Mouse (Mus musculus) limb, embryonic 12.5 days (tissue): ENCODE data around the gene Shc3. TPM values are rescaled to one million over a fixed set of nuclear protein-coding genes. Genes with fewer than 3 reads are reported as not detected.

Experiments
- ATAC-seq: fragments of 200-750 bp; cut with Nextera tagmentation; 2 replicates; pipeline ENCODE4 v1.8.0; 2017; ENCODE audit warnings: low read depth, moderate TSS enrichment; ENCODE audit not compliant: insufficient number of reproducible peaks, insufficient read depth, low FRiP score, low TSS enrichment
- H3K27ac ChIP-seq: fragments of 300-500 bp; sonication (generic); 2 replicates; pipeline ENCODE4 v1.5.1; 2016; ENCODE audit warnings: mild to moderate bottlenecking, moderate library complexity
- H3K27me3 ChIP-seq: fragments of 300-500 bp; sonication (generic); 2 replicates; pipeline ENCODE4 v1.6.1; 2016; ENCODE audit warnings: mild to moderate bottlenecking, moderate library complexity
- H3K36me3 ChIP-seq: fragments of 300-500 bp; sonication (generic); 2 replicates; pipeline ENCODE4 v1.6.1; 2016; ENCODE audit warnings: mild to moderate bottlenecking, moderate library complexity
- H3K4me1 ChIP-seq: fragments of 300-500 bp; sonication (generic); replicated peaks from 2 replicates; pipeline ENCODE4 v1.6.1; 2016
- H3K4me2 ChIP-seq: fragments of 300-500 bp; sonication (generic); 2 replicates; pipeline ENCODE4 v1.6.1; 2016; ENCODE audit warnings: mild to moderate bottlenecking, moderate library complexity
- H3K4me3 ChIP-seq: fragments of 300-500 bp; sonication (generic); replicated peaks from 2 replicates; pipeline ENCODE4 v1.5.1; 2016; ENCODE audit warnings: mild to moderate bottlenecking
- H3K9ac ChIP-seq: fragments of 300-500 bp; sonication (generic); replicated peaks from 2 replicates; pipeline ENCODE4 v1.6.1; 2016; ENCODE audit warnings: mild to moderate bottlenecking, moderate library complexity
- H3K9me3 ChIP-seq: fragments of 300-500 bp; sonication (generic); 2 replicates; pipeline ENCODE4 v1.6.1; 2016; ENCODE audit warnings: mild to moderate bottlenecking, moderate library complexity
- WGBS: fragments of 180-500 bp; shearing (Covaris S2); methylation state at CpG from one replicate; pipeline ENCODE4 v1.1.7; 2016; 5-methylcytosine and 5-hydroxymethylcytosine counted together
- polyA plus RNA-seq: library from polyadenylated mRNA; unstranded; fragments of >200 nt; fragmentation: Nextera tagmentation; extraction: Ambion mirVana; gene quantifications from 2 replicates; pipeline ENCODE4 v1.2.1, GENCODE M21; 2016

The Shc3 gene
- polyA plus RNA-seq, result 0.31 and 0.63 TPM in 2 replicates

DNA sequence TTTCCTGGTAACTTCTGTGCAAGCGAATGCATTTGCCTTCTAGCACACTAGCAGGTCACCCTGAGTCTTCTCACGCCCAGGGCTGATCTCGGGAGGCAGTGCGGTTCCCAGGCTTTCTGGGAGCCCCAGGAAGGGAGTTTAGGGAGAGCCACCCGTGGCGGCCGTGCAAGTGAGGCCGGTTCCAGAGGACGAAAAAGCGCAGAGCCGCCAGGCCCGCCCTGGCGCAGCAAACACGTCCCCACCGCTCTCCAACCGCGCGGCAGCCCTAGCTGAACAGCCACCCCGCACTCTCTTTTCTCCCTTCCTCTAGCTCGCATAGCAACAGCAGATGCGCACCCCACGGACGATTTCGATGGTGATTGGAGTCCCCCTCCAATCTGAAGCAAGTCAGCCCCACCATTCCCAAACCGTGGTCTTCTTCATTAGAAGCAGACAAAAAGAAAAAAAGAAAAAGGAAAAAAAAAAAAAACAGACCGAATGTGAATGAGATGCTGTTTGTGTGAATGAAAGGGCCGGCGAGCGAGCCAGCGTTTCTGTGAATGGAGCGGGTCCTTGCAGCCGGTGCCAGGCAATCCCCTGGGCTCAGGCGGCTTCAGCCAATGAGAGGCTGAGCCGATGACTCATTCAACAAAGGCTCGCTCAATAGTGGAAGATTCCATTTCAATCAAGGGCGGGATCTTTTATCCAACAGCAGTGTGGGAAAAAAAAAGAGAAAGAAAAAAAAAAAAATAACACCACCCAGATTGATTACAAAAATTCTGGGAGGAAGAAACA, at the start of gene Shc3:
Shc3 (minus strand) TSS at position 509 of the 774 bp plus-strand sequence.
- Histone ChIP-seq H3K27ac (peak within 1 kb of the TSS; percentile 35; the same call in 1 of the 2 replicates), H3K9me3 (no peaks in the 10 kb centered on the region)
- under 1% methylated on average over 36 of the region's 36 CpGs for WGBS

DNA sequence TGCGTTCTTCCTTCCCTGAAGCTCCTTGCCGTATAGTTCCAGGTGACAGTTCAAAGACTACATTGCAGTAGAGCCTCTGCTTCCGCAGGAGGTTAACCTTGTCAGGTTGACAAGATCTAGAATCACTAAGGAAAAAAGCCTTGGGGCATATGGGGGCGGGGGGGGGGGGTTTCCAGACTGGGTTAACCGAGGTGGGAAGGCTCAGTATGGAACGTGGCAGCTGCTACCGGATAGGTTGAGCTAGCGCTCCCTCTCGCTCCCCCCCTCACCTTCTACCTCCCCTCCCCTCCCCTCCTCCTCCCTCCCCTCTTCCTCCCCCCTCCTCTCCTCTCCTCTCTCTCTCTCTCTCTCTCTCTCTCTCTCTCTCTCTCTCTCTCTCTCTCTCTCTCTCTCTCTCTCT, 49.4 kb upstream of the Shc3 start:
- H3K27ac ChIP-seq, result no peak overlapping the region
- no peak for ATAC-seq
- H3K9ac ChIP-seq, result no peak overlapping the region
- H3K36me3 ChIP-seq, result no peaks in the 10 kb centered on the region
- H3K4me1 ChIP-seq, result peaks cover 15% of the 10 kb centered on the region
- H3K4me2 ChIP-seq, result no peak overlapping the region
- 17% methylated on average over 9 of the region's 9 CpGs for whole genome bisulfite sequencing
- H3K27me3 ChIP-seq, result no peaks in the 10 kb centered on the region
- H3K4me3 ChIP-seq, result no peak overlapping the region
- no peaks in the 10 kb centered on the region for H3K9me3 ChIP-seq

More for the DNA sequence above, at the start of gene Shc3:
- peak within 1 kb of the TSS; percentile 31; the same call in 1 of the 2 replicates for H3K9ac ChIP-seq
- peak; percentile 64; the same call in 1 of the 2 replicates for ATAC-seq
- peaks cover 88% of the 10 kb centered on the region for H3K27me3 ChIP-seq
- H3K36me3 ChIP-seq, result no peaks in the 10 kb centered on the region
- peaks cover 31% of the 10 kb centered on the region for H3K4me1 ChIP-seq
- peak within 1 kb of the TSS; percentile 37 for H3K4me3 ChIP-seq
- H3K4me2 ChIP-seq, result peak within 1 kb of the TSS; percentile 70

DNA sequence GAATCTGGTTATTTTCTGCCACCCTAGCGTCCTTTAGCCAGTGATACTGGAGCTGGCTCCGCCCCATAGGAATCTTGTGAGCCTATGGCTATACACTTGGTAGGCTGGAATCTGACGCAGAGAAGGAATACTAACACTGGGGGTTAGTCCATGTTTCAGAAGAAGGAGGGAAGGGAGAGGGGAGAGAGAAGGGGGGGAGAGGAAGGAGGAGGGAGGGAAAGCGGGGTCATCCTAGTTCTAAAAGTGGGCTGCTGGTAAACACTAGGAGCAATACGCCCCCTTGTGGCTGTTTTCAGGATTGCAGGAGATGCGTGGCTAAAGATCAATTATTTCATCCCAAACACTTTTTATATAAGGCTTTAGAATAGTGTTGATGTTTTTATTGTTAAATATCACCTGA, 48.6 kb upstream of the Shc3 start:
- no peak for ATAC-seq
- Histone ChIP-seq H3K27me3 (no peaks in the 10 kb centered on the region), H3K9me3 (no peaks in the 10 kb centered on the region), H3K4me1 (peaks cover 15% of the 10 kb centered on the region), H3K36me3 (no peaks in the 10 kb centered on the region), H3K4me3 (no peak overlapping the region), H3K4me2 (0 out of 2 replicates have a peak overlapping the region, but pooled peaks have one; percentile 15), H3K9ac (no peak overlapping the region), H3K27ac (no peak overlapping the region)
- 20% methylated on average over 6 of the region's 6 CpGs for WGBS

DNA sequence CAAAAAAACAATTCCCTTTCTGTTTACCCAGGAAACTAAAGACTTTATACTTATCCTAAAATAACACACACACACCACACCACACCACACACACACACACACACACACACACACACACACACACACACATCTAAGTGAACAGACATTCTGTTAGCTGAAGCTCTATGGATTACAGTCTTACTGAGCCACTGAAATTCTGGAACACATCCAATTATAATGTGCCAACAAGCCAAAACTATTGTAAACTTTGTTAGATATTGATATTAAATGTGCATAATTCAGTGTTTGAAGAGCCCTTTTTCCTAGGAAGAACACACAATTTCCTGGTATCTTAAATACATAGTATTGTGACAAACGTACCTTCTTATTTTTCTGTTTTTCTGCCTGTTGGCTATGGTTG, 48.1 kb upstream of the Shc3 start:
- WGBS, result 67% methylated on average over 1 of the region's 1 CpGs
- Histone ChIP-seq H3K27ac (no peak overlapping the region), H3K9me3 (no peaks in the 10 kb centered on the region), H3K4me2 (no peak overlapping the region), H3K4me1 (peaks cover 15% of the 10 kb centered on the region), H3K36me3 (no peaks in the 10 kb centered on the region), H3K27me3 (no peaks in the 10 kb centered on the region), H3K9ac (no peak overlapping the region), H3K4me3 (no peak overlapping the region)
- ATAC-seq, result no peak

DNA sequence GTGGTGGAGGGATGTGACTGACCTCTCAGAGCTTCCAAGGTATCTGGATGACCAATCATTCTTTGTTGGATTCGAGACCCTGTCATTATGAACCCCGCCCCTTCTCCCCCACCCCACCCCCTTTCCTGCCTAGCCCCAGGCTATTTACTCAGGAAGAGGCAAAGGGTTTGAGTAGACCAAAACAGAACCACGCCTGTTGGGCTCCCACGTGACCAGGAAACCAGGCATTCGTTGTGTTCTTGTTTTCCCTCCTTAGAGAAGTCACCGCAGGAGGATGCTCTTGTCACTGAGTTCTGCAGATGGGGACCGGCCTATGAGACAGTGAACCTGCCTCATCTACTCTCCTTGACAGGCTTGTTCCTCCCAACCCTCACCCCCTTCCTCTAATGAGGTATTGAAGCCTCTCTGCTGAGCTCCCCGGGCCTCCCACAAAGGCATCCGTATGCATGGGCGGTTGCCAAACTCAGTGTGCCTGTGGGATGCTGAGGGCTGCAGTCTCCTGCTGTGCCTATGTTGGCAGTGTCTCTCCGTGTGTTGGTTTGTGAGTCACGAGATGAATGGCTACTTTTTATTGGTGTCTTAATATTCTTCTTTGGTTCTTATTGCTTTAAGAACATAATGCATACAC, 47.3 kb upstream of the Shc3 start:
- Histone ChIP-seq H3K4me1 (peaks cover 15% of the 10 kb centered on the region), H3K4me3 (no peak overlapping the region), H3K36me3 (no peaks in the 10 kb centered on the region), H3K27me3 (no peaks in the 10 kb centered on the region), H3K9me3 (no peaks in the 10 kb centered on the region), H3K9ac (no peak overlapping the region), H3K27ac (no peak overlapping the region), H3K4me2 (no peak overlapping the region)
- 19% methylated on average over 12 of the region's 12 CpGs for WGBS
- no peak for ATAC-seq

DNA sequence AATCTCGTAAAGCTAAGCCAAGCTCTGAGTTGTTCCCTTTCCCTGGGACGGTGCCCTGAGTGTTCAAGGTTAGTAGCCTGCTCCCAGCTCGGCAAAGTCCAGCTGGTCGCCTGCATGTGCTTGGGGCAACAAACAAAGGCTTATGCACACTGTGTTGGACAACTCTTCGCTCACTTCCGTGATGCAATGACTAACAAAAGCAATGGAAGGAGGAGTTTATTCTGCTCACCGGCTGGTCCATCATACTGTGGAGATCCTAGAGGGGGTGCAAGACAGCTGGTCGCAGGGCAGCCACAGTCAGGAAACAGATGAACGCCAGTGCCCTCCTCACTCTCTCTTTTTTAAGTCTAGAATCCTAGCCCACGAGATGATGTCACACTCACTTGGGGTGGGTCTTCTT, 46.6 kb upstream of the Shc3 start:
- Histone ChIP-seq H3K27me3 (no peaks in the 10 kb centered on the region), H3K4me1 (peaks cover 23% of the 10 kb centered on the region), H3K4me2 (no peak overlapping the region), H3K9ac (no peak overlapping the region), H3K4me3 (no peak overlapping the region), H3K36me3 (no peaks in the 10 kb centered on the region), H3K9me3 (no peaks in the 10 kb centered on the region), H3K27ac (no peak overlapping the region)
- ATAC-seq, result no peak
- 57% methylated on average over 10 of the region's 10 CpGs for WGBS

DNA sequence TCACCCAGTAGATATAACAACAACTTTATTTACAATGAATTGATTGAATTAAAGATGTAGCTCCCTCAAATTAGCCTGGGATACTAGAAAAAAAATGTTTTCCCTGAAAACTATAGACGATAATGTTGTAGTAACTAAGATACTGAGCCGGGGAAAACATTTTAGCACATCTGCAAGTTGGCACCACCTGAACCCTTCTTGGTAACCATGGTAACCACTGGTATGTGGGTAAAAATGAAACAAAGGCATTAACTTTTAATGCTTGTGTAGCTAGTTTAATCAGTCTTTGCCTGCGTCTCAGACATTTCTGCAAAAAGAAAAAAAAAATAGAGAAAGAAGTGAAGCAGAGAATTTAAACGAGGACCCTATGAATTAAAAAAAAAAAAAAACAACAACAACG, 42.3 kb upstream of the Shc3 start:
- no peak for ATAC-seq
- H3K27ac ChIP-seq, result 0 out of 2 replicates have a peak overlapping the region, but pooled peaks have one; percentile 42
- H3K4me2 ChIP-seq, result peak overlapping the region; percentile 45
- 37% methylated on average over 5 of the region's 5 CpGs for WGBS
- H3K4me3 ChIP-seq, result no peak overlapping the region
- H3K9me3 ChIP-seq, result 0 out of 2 replicates have a peak, but pooled peaks cover 3% of the 10 kb centered on the region
- H3K27me3 ChIP-seq, result no peaks in the 10 kb centered on the region
- H3K4me1 ChIP-seq, result peaks cover 22% of the 10 kb centered on the region
- H3K36me3 ChIP-seq, result no peaks in the 10 kb centered on the region
- no peak overlapping the region for H3K9ac ChIP-seq

DNA sequence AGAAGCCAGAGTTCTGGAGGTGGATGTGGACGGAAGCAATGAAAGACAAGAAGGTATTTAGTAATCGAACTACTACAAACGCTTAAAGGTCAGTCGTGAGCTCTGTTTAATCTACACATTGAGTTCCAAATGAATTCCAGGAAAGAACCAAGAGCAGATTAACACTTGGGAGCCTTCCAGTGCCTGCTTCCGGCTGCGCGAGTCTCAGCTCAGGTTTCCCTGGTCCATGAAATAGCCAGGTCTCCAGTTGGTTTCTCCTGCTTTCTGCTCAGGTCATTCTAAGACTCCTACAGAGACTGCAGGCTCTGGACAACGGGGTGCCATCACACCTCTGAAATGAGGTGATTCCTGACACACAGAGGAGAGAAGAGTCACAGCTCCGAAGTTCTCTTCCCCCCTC, 41.8 kb upstream of the Shc3 start:
- 14% methylated on average over 9 of the region's 9 CpGs for WGBS
- H3K4me2 ChIP-seq, result peak overlapping the region; percentile 45
- H3K27me3 ChIP-seq, result no peaks in the 10 kb centered on the region
- H3K9ac ChIP-seq, result no peak overlapping the region
- no peak overlapping the region for H3K4me3 ChIP-seq
- no peaks in the 10 kb centered on the region for H3K36me3 ChIP-seq
- no peak for ATAC-seq
- H3K4me1 ChIP-seq, result peaks cover 18% of the 10 kb centered on the region
- H3K27ac ChIP-seq, result 0 out of 2 replicates have a peak overlapping the region, but pooled peaks have one; percentile 42
- H3K9me3 ChIP-seq, result 0 out of 2 replicates have a peak, but pooled peaks cover 3% of the 10 kb centered on the region

DNA sequence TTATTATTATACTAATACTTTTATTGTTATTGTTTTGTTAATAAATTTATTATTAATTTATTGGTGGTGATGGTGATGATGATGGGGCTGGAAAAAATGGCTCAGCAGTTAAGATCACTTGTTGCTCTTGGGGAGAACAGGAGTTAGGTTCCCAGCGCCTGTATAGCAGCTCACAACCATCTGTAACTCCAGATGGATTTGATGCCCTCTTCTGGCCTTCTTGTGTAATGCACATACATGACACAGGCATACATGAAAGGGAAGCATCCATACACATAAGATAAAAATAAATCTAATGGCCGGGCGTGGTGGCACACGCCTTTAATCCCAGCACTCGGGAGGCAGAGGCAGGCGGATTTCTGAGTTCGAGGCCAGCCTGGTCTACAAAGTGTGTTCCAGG, 40.0 kb upstream of the Shc3 start:
- ATAC-seq, result no peak
- Histone ChIP-seq H3K9ac (no peak overlapping the region), H3K27me3 (no peaks in the 10 kb centered on the region), H3K4me1 (peaks cover 11% of the 10 kb centered on the region; the same call in 1 of the 2 replicates), H3K4me2 (no peak overlapping the region), H3K9me3 (0 out of 2 replicates have a peak, but pooled peaks cover 3% of the 10 kb centered on the region), H3K36me3 (no peaks in the 10 kb centered on the region), H3K4me3 (no peak overlapping the region), H3K27ac (no peak overlapping the region)
- 97% methylated on average over 7 of the region's 7 CpGs for WGBS

DNA sequence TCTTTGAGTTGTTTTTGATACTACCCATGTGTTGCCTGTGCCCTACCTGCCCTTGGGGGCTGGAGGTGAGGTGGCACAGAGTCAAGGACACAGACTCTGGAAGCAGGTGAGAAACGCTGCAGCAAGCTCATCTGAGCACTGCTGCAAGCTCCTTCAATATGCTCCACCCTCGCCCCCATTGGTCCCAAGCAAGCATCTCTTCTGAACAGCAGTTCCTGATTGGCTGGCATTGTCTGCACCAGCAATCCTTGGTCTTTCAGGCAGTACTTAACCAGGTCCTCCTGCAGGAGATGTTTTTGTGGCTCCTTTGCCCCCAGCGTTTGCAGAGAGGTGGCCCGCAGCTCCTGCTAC, 34.6 kb upstream of the Shc3 start:
- Histone ChIP-seq H3K27ac (no peak overlapping the region), H3K4me3 (no peak overlapping the region), H3K4me1 (peaks cover 14% of the 10 kb centered on the region), H3K9ac (no peak overlapping the region), H3K9me3 (no peaks in the 10 kb centered on the region), H3K27me3 (no peaks in the 10 kb centered on the region), H3K4me2 (peak overlapping the region; percentile 45), H3K36me3 (no peaks in the 10 kb centered on the region)
- 47% methylated on average over 4 of the region's 4 CpGs for WGBS
- ATAC-seq, result peak; percentile 18; the same call in 1 of the 2 replicates

DNA sequence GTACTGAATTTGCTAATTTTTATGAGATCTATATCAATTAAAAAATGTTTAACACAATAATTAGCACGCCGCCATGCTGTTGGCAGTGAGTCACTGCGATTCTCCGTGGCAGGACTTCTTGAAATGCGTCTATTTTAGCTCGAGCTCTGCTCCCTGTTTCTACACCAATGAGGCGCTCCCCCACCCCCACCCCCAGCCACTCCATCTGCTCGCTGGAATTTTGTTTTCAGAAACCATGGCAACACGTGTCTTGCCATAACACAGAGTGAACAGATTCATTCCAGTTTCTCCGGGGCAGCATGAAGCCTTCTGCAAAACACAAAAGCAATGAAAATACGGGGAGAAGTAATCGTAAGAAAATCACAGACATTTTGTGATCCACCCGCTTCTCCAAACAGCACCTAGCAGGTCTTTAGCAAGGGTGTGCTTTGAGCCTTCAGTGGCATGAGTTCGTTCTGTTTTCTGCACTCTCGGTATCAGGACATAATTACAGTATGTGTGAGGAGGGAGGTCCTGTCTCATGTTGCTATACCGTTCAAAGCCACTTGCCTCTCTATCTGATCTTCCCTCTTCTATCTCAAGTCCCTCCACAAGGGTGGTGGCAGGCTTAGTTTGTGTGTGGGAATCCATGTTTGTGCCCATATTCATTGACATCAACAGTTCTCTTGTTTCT, 34.1 kb upstream of the Shc3 start:
- peak; percentile 49; the same call in 1 of the 2 replicates for ATAC-seq
- Histone ChIP-seq H3K27ac (no peak overlapping the region), H3K9ac (no peak overlapping the region), H3K36me3 (no peaks in the 10 kb centered on the region), H3K4me3 (no peak overlapping the region; the same call in 1 of the 2 replicates), H3K4me2 (peak overlapping the region; percentile 45), H3K27me3 (no peaks in the 10 kb centered on the region), H3K9me3 (no peaks in the 10 kb centered on the region), H3K4me1 (peaks cover 14% of the 10 kb centered on the region)
- 38% methylated on average over 16 of the region's 16 CpGs for WGBS
